Mouse (Mus musculus) cerebellum, adult (tissue): Measurements from ENCODE around the gene Tssk3.
A peak's percentile ranks its signal among the peaks of the same experiment; 100 is the strongest.
"Not testable (repeated sequence)": the region's sequence is repeated elsewhere in the genome, so short reads cannot be mapped to it uniquely, and the experiment has no call there.

ENCODE experiments used
- ATAC-seq: cut with Nextera tagmentation; 2 replicates; pipeline ENCODE4 v1.9.2; 2017; ENCODE audit warnings: mild to moderate bottlenecking, moderate library complexity, mixed read lengths; ENCODE audit not compliant: insufficient number of reproducible peaks, low FRiP score, low TSS enrichment

Gene Tssk3

GRCm38 (mm10) chr4:129502327-129502888, 11.6 kb upstream of the Tssk3 start:
- no peak for ATAC-seq

- 0 out of 2 replicates have a peak, but pooled peaks have one; percentile 31 for ATAC-seq
Measured at GRCm38 (mm10) chr4:129500607-129501566, 10.1 kb upstream of the Tssk3 start.

GRCm38 (mm10) chr4:129500017-129500416, 9.2 kb upstream of the Tssk3 start:
- no peak for ATAC-seq

- no peak for ATAC-seq
Measured at GRCm38 (mm10) chr4:129498941-129499340, 8.1 kb upstream of the Tssk3 start.

- no peak for ATAC-seq
Measured at GRCm38 (mm10) chr4:129496631-129497030, 5.8 kb upstream of the Tssk3 start.

GRCm38 (mm10) chr4:129495672-129496562, 5.1 kb upstream of the Tssk3 start:
- no peak for ATAC-seq

GRCm38 (mm10) chr4:129494681-129495080, 3.9 kb upstream of the Tssk3 start:
- ATAC-seq = no peak

- ATAC-seq = no peak
Measured at GRCm38 (mm10) chr4:129481090-129481489, 9.7 kb downstream of the Tssk3 start.

GRCm38 (mm10) chr4:129479863-129480262, 11.0 kb downstream of the Tssk3 start:
- no peak for ATAC-seq

GRCm38 (mm10) chr4:129476047-129476446, 14.8 kb downstream of the Tssk3 start:
- no peak for ATAC-seq

GRCm38 (mm10) chr4:129464286-129464815, 26.5 kb downstream of the Tssk3 start:
- no peak for ATAC-seq

GRCm38 (mm10) chr4:129463097-129464059, 27.4 kb downstream of the Tssk3 start:
- no peak for ATAC-seq

GRCm38 (mm10) chr4:129462118-129462517, 28.7 kb downstream of the Tssk3 start:
- ATAC-seq = no peak

GRCm38 (mm10) chr4:129461183-129461960, 29.4 kb downstream of the Tssk3 start, which contains the start of gene Bsdc1:
Gene Bsdc1, plus strand, starts transcription at chr4:129461581.
- peak; percentile 96 for ATAC-seq

GRCm38 (mm10) chr4:129460827-129461182, 30.0 kb downstream of the Tssk3 start:
- ATAC-seq = no peak

- no peak for ATAC-seq
Measured at GRCm38 (mm10) chr4:129459726-129460125, 31.1 kb downstream of the Tssk3 start.

GRCm38 (mm10) chr4:129457311-129457710, 33.5 kb downstream of the Tssk3 start:
- not testable (repeated sequence) for ATAC-seq

- no peak for ATAC-seq
Measured at GRCm38 (mm10) chr4:129456126-129456525, 34.7 kb downstream of the Tssk3 start.
